Mouse (Mus musculus): ENCODE results near the gene Frmpd3. TPM values are rescaled to one million over a fixed set of nuclear protein-coding genes. Genes with fewer than 3 reads are reported as not detected.
A peak's percentile ranks its signal among the peaks of the same experiment; 100 is the strongest.

Gene Frmpd3
- polyA plus RNA-seq, 1 experiment from 2014 or later: 3.1 TPM

DNA sequence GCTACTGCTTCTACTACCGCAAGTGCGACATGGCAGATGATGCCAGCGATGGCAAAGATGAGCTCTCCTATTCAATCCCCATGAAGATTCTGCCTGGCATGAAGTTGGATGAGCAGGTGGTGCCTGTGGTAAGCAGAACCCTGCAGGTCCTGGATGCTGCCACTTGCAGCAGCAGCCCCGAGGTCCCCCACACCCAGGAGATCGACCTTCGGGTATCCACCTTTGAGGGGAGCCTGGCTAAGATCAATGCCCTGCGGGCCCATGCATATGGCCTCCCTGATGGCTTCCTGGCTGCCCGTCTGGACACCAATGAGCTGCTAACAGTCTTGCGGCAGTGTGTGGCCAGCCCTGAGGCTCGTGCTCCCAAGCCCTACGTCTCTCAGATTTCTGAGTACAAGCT lies 90.7 kb downstream of the Frmpd3 start:
- Histone ChIP-seq H3K27me3 (replicated peaks; ENCODE audit: control insufficient read depth, insufficient read depth, low read length) (no peaks in the 10 kb centered on the region), H3K4me2 (ENCODE audit: low read length) (no peak overlapping the region), H3K4me1 (ENCODE audit: control insufficient read depth, insufficient read depth, low read depth, low read length) (no peaks in the 10 kb centered on the region), H3K9ac (ENCODE audit: low read depth, low read length) (no peak overlapping the region), H3K27ac (ENCODE audit: low read depth, low read length) (no peak overlapping the region), H3K4me3 (ENCODE audit: low read length) (no peak overlapping the region), H3K36me3 (ENCODE audit: control insufficient read depth, insufficient read depth, low read length) (no peaks in the 10 kb centered on the region), H3K9me3 (ENCODE audit: control insufficient read depth, low read length) (no peaks in the 10 kb centered on the region)
- ATAC-seq: no peak
- 88% methylated on average over 9 of the region's 11 CpGs for WGBS

DNA sequence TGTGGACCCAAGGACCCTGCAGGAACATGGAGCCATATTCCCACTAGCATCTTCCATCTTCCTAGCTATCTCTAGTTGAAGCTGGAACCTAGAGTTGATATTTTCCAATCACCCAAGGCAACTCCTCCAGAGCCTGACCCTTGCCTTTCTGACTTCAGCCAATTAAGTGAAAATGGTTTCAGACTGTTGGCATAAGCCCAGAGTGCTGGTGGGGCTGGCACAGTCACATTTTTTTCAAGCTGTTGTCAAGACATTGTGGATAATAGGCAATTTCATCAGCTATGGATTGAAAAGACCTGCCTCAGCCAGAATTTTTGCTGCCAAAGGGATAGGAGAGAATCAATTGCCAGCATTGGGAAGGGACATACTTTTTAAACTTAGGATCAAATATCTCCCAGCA lies 95.8 kb downstream of the Frmpd3 start:
- no peak overlapping the region for H3K4me3 ChIP-seq (ENCODE audit: low read length)
- H3K36me3 ChIP-seq (ENCODE audit: control insufficient read depth, insufficient read depth, low read length): no peaks in the 10 kb centered on the region
- no peak overlapping the region for H3K4me2 ChIP-seq (ENCODE audit: low read length)
- no peak for ATAC-seq
- no peak overlapping the region for H3K9ac ChIP-seq (ENCODE audit: low read depth, low read length)
- H3K27me3 ChIP-seq (replicated peaks; ENCODE audit: control insufficient read depth, insufficient read depth, low read length): no peaks in the 10 kb centered on the region
- H3K9me3 ChIP-seq (ENCODE audit: control insufficient read depth, low read length): no peaks in the 10 kb centered on the region
- no peak overlapping the region for H3K27ac ChIP-seq (ENCODE audit: low read depth, low read length)
- no peaks in the 10 kb centered on the region for H3K4me1 ChIP-seq (ENCODE audit: control insufficient read depth, insufficient read depth, low read depth, low read length)

DNA sequence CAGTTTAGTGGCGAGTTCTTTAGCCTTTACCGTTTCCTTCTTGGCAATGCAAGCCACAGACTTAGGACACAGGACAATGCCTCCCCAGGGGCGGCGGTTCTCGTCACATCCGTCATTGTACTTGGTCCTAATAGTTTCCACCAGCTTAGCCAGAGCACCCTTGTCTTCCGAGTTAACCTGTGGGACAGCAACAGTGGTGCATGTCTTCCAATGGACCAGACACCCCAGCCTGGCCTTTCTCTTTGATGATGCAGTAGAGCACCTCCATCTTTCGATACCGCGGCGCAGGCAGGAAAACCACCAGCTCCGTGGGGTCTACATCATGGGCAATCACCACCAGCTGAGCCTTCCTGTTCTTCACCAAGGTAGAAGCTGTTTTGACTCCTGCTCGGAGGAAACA lies 103.5 kb downstream of the Frmpd3 start:
- Histone ChIP-seq H3K4me1 (ENCODE audit: control insufficient read depth, insufficient read depth, low read depth, low read length) (no peaks in the 10 kb centered on the region), H3K27me3 (replicated peaks; ENCODE audit: control insufficient read depth, insufficient read depth, low read length) (no peaks in the 10 kb centered on the region), H3K9ac (ENCODE audit: low read depth, low read length) (no peak overlapping the region), H3K9me3 (ENCODE audit: control insufficient read depth, low read length) (no peaks in the 10 kb centered on the region), H3K4me3 (ENCODE audit: low read length) (no peak overlapping the region), H3K4me2 (ENCODE audit: low read length) (no peak overlapping the region), H3K27ac (ENCODE audit: low read depth, low read length) (no peak overlapping the region), H3K36me3 (ENCODE audit: control insufficient read depth, insufficient read depth, low read length) (no peaks in the 10 kb centered on the region)
- 65% methylated on average over 13 of the region's 13 CpGs for WGBS
- ATAC-seq: no peak

DNA sequence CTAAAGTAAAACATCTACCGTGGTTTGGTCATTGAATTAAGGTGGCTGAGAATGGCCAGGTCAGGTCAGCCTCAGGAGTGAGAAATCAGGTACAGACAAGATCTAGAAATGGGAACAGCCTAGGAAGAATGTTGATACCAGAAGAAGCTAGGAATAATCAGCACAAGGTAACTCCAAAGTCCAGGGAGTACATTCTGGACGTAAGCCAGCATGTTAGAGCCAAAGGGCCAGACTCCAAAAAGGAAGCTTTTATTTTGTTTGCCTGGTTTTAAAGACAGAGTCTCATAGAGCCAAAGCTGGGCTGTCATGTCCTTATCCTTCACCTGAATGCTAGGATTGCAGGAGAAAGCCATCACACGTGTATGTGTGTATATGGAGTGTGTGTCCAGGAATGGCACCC lies 108.0 kb downstream of the Frmpd3 start:
- no peaks in the 10 kb centered on the region for H3K4me1 ChIP-seq (ENCODE audit: control insufficient read depth, insufficient read depth, low read depth, low read length)
- no peak for ATAC-seq

DNA sequence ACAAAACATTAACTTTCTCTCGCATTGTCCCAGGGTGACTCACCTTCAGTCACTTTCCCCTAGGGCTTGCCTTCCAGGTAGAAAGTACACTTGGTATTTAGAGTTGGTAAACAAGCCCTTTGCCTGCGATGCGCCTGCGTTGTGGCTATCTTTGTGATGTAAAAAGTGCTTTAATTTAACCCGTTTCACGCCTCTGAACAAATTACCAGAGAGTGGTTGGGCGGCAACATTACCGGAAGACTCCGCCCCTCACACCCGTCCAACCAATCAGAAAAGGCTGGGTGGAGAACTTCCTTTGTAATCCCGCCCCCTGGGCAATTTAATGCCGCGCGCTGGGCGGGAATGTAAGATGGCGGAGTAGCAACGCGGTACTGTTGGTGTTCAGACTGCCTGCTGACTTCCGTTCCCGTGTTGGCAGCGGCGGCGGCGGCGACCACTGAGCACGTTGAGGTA lies 114.2 kb downstream of the Frmpd3 start, which contains the start of gene Prps1:
TSS of gene Prps1 (plus strand) at position 335 of the 453 bp plus-strand sequence.
- 18% methylated on average over 26 of the region's 26 CpGs for WGBS
- Histone ChIP-seq H3K4me2 (ENCODE audit: low read length) (peak within 1 kb of the TSS; percentile 58), H3K4me3 (ENCODE audit: low read length) (peak within 1 kb of the TSS; percentile 59), H3K27me3 (replicated peaks; ENCODE audit: control insufficient read depth, insufficient read depth, low read length) (no peaks in the 10 kb centered on the region; the same call in 1 of the 2 replicates), H3K9me3 (ENCODE audit: control insufficient read depth, low read length) (no peaks in the 10 kb centered on the region), H3K9ac (ENCODE audit: low read depth, low read length) (peak within 1 kb of the TSS; percentile 66), H3K27ac (ENCODE audit: low read depth, low read length) (peak within 1 kb of the TSS; percentile 74), H3K36me3 (ENCODE audit: control insufficient read depth, insufficient read depth, low read length) (no peaks in the 10 kb centered on the region), H3K4me1 (ENCODE audit: control insufficient read depth, insufficient read depth, low read depth, low read length) (no peaks in the 10 kb centered on the region)
- peak; percentile 97 for ATAC-seq

More for the DNA sequence above, 108.0 kb downstream of the Frmpd3 start:
- no peak overlapping the region for H3K9ac ChIP-seq (ENCODE audit: low read depth, low read length)
- no peak overlapping the region for H3K27ac ChIP-seq (ENCODE audit: low read depth, low read length)
- H3K9me3 ChIP-seq (ENCODE audit: control insufficient read depth, low read length): no peaks in the 10 kb centered on the region
- no peaks in the 10 kb centered on the region for H3K36me3 ChIP-seq (ENCODE audit: control insufficient read depth, insufficient read depth, low read length)
- H3K4me3 ChIP-seq (ENCODE audit: low read length): no peak overlapping the region
- no peak overlapping the region for H3K4me2 ChIP-seq (ENCODE audit: low read length)
- no peaks in the 10 kb centered on the region; the same call in 1 of the 2 replicates for H3K27me3 ChIP-seq (replicated peaks; ENCODE audit: control insufficient read depth, insufficient read depth, low read length)
- WGBS: 89% methylated on average over 3 of the region's 3 CpGs

DNA sequence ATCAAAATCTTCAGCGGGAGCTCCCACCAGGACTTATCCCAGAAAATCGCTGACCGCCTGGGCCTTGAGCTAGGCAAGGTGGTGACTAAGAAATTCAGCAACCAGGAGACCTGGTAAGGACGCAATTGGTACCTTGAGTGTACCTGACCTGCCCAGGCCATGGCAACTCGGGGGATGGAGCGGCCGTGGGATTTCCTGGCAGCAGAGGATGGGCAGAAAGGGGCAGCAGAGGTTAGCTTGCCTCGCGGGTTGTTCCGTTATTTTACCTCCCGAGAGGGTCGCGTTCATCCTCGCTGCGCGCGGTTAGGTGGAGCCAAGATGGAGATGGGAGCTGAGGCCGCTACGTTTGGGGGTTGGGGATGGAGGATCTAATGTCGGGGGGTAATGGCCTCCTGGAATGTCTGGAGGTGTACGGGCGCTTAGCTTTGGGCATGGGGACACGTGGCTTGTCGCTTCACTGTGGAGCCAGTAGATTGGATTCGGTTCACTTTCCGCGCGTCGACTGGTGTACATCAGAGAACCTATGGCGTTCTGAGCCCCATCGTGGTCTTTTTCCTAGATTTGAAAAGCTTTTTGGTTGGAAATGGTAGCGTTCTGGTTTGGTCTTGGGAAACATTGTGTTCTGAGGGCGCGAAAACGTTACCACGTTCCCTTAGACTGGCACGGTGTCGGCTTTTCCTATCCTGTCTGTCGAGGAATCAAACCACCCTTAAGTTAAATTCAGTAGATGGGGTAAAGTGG lies 114.9 kb downstream of the Frmpd3 start:
- Histone ChIP-seq H3K9ac (ENCODE audit: low read depth, low read length) (peak overlapping the region; percentile 66), H3K27ac (ENCODE audit: low read depth, low read length) (peak overlapping the region; percentile 74), H3K4me3 (ENCODE audit: low read length) (peak overlapping the region; percentile 59), H3K36me3 (ENCODE audit: control insufficient read depth, insufficient read depth, low read length) (no peaks in the 10 kb centered on the region), H3K9me3 (ENCODE audit: control insufficient read depth, low read length) (no peaks in the 10 kb centered on the region), H3K27me3 (replicated peaks; ENCODE audit: control insufficient read depth, insufficient read depth, low read length) (no peaks in the 10 kb centered on the region; the same call in 1 of the 2 replicates), H3K4me1 (ENCODE audit: control insufficient read depth, insufficient read depth, low read depth, low read length) (no peaks in the 10 kb centered on the region), H3K4me2 (ENCODE audit: low read length) (peak overlapping the region; percentile 58)
- WGBS: 15% methylated on average over 39 of the region's 39 CpGs
- ATAC-seq: peak; percentile 74

DNA sequence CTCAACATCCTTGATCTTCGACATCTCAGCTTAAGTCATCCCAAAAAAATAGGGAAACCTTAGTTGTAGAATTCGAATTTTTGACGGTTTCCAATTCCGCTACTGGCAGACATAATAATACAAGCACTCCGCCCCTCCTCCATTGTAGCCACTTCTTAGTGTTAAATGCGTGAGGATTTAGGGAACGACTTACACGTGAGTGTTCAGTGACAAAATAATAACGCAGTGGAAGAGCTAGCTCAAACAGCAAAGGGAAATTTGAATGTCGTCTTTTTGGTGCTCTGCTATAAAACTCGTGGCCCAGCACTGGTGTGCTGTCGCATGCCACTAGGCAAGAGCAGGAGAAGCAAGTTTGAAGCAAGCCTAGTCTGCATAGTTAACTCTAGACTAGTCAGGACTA lies 115.4 kb downstream of the Frmpd3 start:
- 0 out of 2 replicates have a peak, but pooled peaks have one; percentile 11 for ATAC-seq
- Histone ChIP-seq H3K4me2 (ENCODE audit: low read length) (peak overlapping the region; percentile 58), H3K4me3 (ENCODE audit: low read length) (peak overlapping the region; percentile 59), H3K4me1 (ENCODE audit: control insufficient read depth, insufficient read depth, low read depth, low read length) (no peaks in the 10 kb centered on the region), H3K36me3 (ENCODE audit: control insufficient read depth, insufficient read depth, low read length) (no peaks in the 10 kb centered on the region), H3K9me3 (ENCODE audit: control insufficient read depth, low read length) (no peaks in the 10 kb centered on the region), H3K27me3 (replicated peaks; ENCODE audit: control insufficient read depth, insufficient read depth, low read length) (no peaks in the 10 kb centered on the region; the same call in 1 of the 2 replicates), H3K27ac (ENCODE audit: low read depth, low read length) (no peak overlapping the region; the same call in 1 of the 2 replicates), H3K9ac (ENCODE audit: low read depth, low read length) (peak overlapping the region; percentile 66)
- WGBS: 18% methylated on average over 12 of the region's 12 CpGs

DNA sequence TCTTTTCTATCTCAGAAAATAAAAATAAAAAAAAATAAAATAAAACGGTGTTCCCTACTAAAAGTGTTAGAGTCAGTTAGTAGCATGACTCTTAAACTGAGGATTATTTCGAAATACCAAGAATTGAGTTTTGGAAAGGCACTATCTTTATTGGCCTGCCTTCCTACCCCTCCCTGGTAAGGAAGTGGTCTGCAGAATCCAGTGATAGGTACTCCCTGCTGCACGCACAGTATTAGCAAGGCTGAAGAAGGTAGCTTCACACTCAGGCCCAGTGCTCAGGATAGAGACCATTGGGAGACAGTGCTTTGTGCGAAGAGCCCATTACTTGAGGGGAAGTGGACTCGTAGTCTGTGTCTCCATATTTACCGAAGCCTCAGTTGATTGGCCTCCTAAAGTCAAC lies 136.2 kb downstream of the Frmpd3 start:
- Histone ChIP-seq H3K4me1 (ENCODE audit: control insufficient read depth, insufficient read depth, low read depth, low read length) (no peaks in the 10 kb centered on the region), H3K27ac (ENCODE audit: low read depth, low read length) (no peak overlapping the region), H3K9me3 (ENCODE audit: control insufficient read depth, low read length) (no peaks in the 10 kb centered on the region), H3K9ac (ENCODE audit: low read depth, low read length) (no peak overlapping the region), H3K4me3 (ENCODE audit: low read length) (no peak overlapping the region), H3K27me3 (replicated peaks; ENCODE audit: control insufficient read depth, insufficient read depth, low read length) (no peaks in the 10 kb centered on the region; the same call in 1 of the 2 replicates), H3K4me2 (ENCODE audit: low read length) (no peak overlapping the region), H3K36me3 (ENCODE audit: control insufficient read depth, insufficient read depth, low read length) (no peaks in the 10 kb centered on the region)
- no peak for ATAC-seq
- WGBS: 91% methylated on average over 6 of the region's 6 CpGs

DNA sequence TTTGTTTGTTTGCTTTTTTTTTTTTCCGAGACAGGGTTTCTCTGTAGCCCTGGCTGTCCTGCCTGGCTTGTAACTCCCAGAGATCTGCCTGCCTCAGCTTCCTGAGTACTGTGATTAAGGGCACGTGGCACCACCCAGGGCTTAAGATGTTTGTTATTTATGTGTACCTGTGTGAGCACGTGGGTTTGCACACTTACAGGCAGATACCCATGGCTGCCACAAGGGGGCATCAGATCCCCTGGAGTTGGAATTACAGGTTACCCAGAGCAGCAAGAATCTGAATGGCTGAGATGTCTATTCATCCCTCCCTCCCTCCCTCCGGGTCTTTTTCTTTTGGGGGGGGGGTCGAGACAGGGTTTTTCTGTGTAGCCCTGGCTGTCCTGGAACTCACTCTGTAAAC lies 137.1 kb downstream of the Frmpd3 start:
- 57% methylated on average over 5 of the region's 5 CpGs for WGBS
- no peaks in the 10 kb centered on the region for H3K4me1 ChIP-seq (ENCODE audit: control insufficient read depth, insufficient read depth, low read depth, low read length)
- H3K9me3 ChIP-seq (ENCODE audit: control insufficient read depth, low read length): no peaks in the 10 kb centered on the region
- ATAC-seq: no peak
- H3K27ac ChIP-seq (ENCODE audit: low read depth, low read length): no peak overlapping the region
- no peak overlapping the region for H3K9ac ChIP-seq (ENCODE audit: low read depth, low read length)
- H3K36me3 ChIP-seq (ENCODE audit: control insufficient read depth, insufficient read depth, low read length): no peaks in the 10 kb centered on the region
- no peak overlapping the region for H3K4me2 ChIP-seq (ENCODE audit: low read length)
- no peaks in the 10 kb centered on the region; the same call in 1 of the 2 replicates for H3K27me3 ChIP-seq (replicated peaks; ENCODE audit: control insufficient read depth, insufficient read depth, low read length)
- no peak overlapping the region for H3K4me3 ChIP-seq (ENCODE audit: low read length)
